14 mouse cellular contexts compared by ENCODE assay signal in the genomic region with DNA sequence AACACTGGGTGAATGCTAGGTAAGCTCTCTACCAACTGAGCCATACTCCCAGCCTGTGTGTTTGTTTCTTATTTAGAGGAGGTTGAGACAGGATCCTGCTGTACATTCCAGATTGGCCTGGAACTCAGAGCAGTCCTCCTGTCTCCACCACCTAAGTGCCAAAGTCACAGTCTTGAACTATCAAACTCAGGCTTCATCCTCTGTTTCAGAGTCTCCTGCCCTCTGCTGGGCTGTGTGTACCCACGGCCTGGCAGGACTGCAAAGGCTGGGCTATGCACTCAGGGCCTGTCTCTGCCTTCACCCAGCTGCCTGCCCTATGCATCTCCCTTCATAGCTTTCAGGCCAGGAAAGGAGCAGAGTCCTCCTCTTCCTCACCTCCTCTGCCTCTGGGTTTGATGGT. TPM values are rescaled to one million over a fixed set of nuclear protein-coding genes. Genes with fewer than 3 reads are reported as not detected.
DNase-seq lines count a peak whose midpoint lies in the region; ATAC-seq and TF ChIP-seq lines count a peak whose summit lies in the region.
"Had no signal": no experiment of that assay in that cellular context is flagged by ENCODE, and none has a peak within 500 bp of the region (broad histone marks: within the 10 kb centered on the region; RNA-seq: fewer than 3 reads in every experiment).

No protein-coding gene starts in this region.

- TF ChIP-seq CTCF in heart, adult 2 months (IDR thresholded peaks at IDR 0.05): peak; percentile 28
- TF ChIP-seq CTCF in lung, postnatal 0 days (IDR thresholded peaks at IDR 0.05): peak; percentile 34; the same call in 1 of the 2 replicates
- no peak for TF ChIP-seq CTCF in Patski (IDR thresholded peaks at IDR 0.05)
- TF ChIP-seq CTCF in liver, postnatal 0 days (IDR thresholded peaks at IDR 0.05; ENCODE audit: low read depth): peak; percentile 26; the same call in 1 of the 2 replicates

- in situ Hi-C loops in Patski (cut with MboI; ENCODE audit: low pct_unique_long_range_greater_than_20kb): no loop called here

- TF ChIP-seq POLR2A in heart, adult 2 months (IDR thresholded peaks at IDR 0.05; ENCODE audit: insufficient read depth, low read depth, low read length): no peak

- no peak for ATAC-seq in lung, postnatal 0 days
- ATAC-seq in Patski: peak; percentile 3
- ATAC-seq in liver, postnatal 0 days: no peak
- ATAC-seq in hindbrain, embryonic 11.5 days (ENCODE audit: low FRiP score): no peak

- H3K9me3 ChIP-seq in lung, postnatal 0 days (ENCODE audit: low read length): no peaks in the 10 kb centered on the region
- no peaks in the 10 kb centered on the region for H3K9me3 ChIP-seq in liver, postnatal 0 days (ENCODE audit: low read length)
- no peaks in the 10 kb centered on the region for H3K9me3 ChIP-seq in hindbrain, embryonic 11.5 days (ENCODE audit: control insufficient read depth, low read length)
- H3K9me3 ChIP-seq: G1E; neural tube, embryonic 12.5 days had no signal

- TF ChIP-seq EP300 in heart, adult 2 months (IDR thresholded peaks at IDR 0.05; ENCODE audit: insufficient read depth, low read depth, low read length): no peak
- TF ChIP-seq EP300 in lung, postnatal 0 days (IDR thresholded peaks at IDR 0.05): no peak
- no peak for TF ChIP-seq EP300 in liver, postnatal 0 days (IDR thresholded peaks at IDR 0.05; ENCODE audit: low read depth)

- POLR2A ChIA-PET in Patski (lab: Charles Lee): no interaction called here

- no peaks in the 10 kb centered on the region for H3K27me3 ChIP-seq in heart, adult 2 months (ENCODE audit: control insufficient read depth, insufficient read depth, low read length)
- peaks cover 17% of the 10 kb centered on the region for H3K27me3 ChIP-seq in lung, postnatal 0 days (replicated peaks; ENCODE audit: insufficient read depth, low read length)
- peaks cover 63% of the 10 kb centered on the region for H3K27me3 ChIP-seq in Patski
- H3K27me3 ChIP-seq in liver, postnatal 0 days (ENCODE audit: insufficient read depth, low read length): peaks cover 47% of the 10 kb centered on the region
- H3K27me3 ChIP-seq in hindbrain, embryonic 11.5 days (ENCODE audit: control insufficient read depth, insufficient read depth, low read length): no peaks in the 10 kb centered on the region
- H3K27me3 ChIP-seq: neural tube, embryonic 12.5 days had no signal

- no peaks in the 10 kb centered on the region for H3K4me1 ChIP-seq in heart, adult 2 months (ENCODE audit: control insufficient read depth, insufficient read depth, low read length)
- H3K4me1 ChIP-seq in lung, postnatal 0 days (ENCODE audit: insufficient read depth, low read depth, low read length): no peaks in the 10 kb centered on the region
- no peaks in the 10 kb centered on the region for H3K4me1 ChIP-seq in liver, postnatal 0 days (ENCODE audit: insufficient read depth)
- peaks cover 4% of the 10 kb centered on the region for H3K4me1 ChIP-seq in hindbrain, embryonic 11.5 days (replicated peaks; ENCODE audit: control insufficient read depth, insufficient read depth, low read length)

- no peak overlapping the region for H3K4me2 ChIP-seq in lung, postnatal 0 days (replicated peaks; ENCODE audit: low read depth, low read length)
- H3K4me2 ChIP-seq in liver, postnatal 0 days (ENCODE audit: low read depth, low read length): no peak overlapping the region
- no peak overlapping the region for H3K4me2 ChIP-seq in hindbrain, embryonic 11.5 days (replicated peaks; ENCODE audit: low read depth, low read length)
- H3K4me2 ChIP-seq: neural tube, embryonic 12.5 days had no signal

- DNase-seq in heart, adult 2 months: no peak
- DNase-seq in heart, adult 11 months: no peak
- no peak for DNase-seq in lung, postnatal 0 days (ENCODE audit: low spot score)
- DNase-seq in lung, postnatal 14 days: no peak
- no peak for DNase-seq in Patski (ENCODE audit: low read depth, low spot score)
- DNase-seq in liver, postnatal 0 days: no peak
- DNase-seq in right cerebral cortex, adult 2 months (ENCODE audit: low spot score in 2 of 2): no peak
- no peak for DNase-seq in hindbrain, embryonic 11.5 days (ENCODE audit: low spot score)
- DNase-seq: adrenal gland, adult 2 months; right cerebral cortex, postnatal 25 days had no signal

- CTCF ChIA-PET in Patski (lab: Charles Lee): no interaction called here

- H3K9ac ChIP-seq in heart, adult 2 months (ENCODE audit: low read depth, low read length): no peak overlapping the region
- H3K9ac ChIP-seq in lung, postnatal 0 days (replicated peaks; ENCODE audit: low read depth): no peak overlapping the region
- H3K9ac ChIP-seq in liver, postnatal 0 days (replicated peaks): no peak overlapping the region
- no peak overlapping the region for H3K9ac ChIP-seq in hindbrain, embryonic 11.5 days (ENCODE audit: low read depth, low read length)
- H3K9ac ChIP-seq: neural tube, embryonic 12.5 days had no signal

- no peak overlapping the region for H3K4me3 ChIP-seq in heart, adult 2 months
- no peak overlapping the region for H3K4me3 ChIP-seq in lung, postnatal 0 days (ENCODE audit: low read depth, low read length)
- no peak overlapping the region for H3K4me3 ChIP-seq in liver, postnatal 0 days (ENCODE audit: low read depth, low read length)
- no peak overlapping the region for H3K4me3 ChIP-seq in hindbrain, embryonic 11.5 days (ENCODE audit: low read depth, low read length)
- H3K4me3 ChIP-seq: neural tube, embryonic 12.5 days had no signal

- no peak overlapping the region for H3K27ac ChIP-seq in heart, adult 2 months
- H3K27ac ChIP-seq in lung, postnatal 0 days (ENCODE audit: low read length): no peak overlapping the region
- H3K27ac ChIP-seq in liver, postnatal 0 days (ENCODE audit: low read depth): no peak overlapping the region
- no peak overlapping the region for H3K27ac ChIP-seq in hindbrain, embryonic 11.5 days (ENCODE audit: low read depth, low read length)
- H3K27ac ChIP-seq: neural tube, embryonic 12.5 days had no signal

- 21% methylated on average over 1 of the region's 1 CpGs for WGBS in heart, adult 2 months
- 10% methylated on average over 1 of the region's 1 CpGs for WGBS in lung, postnatal 0 days
- WGBS in liver, postnatal 0 days (ENCODE audit: insufficient replicate concordance): 17% methylated on average over 1 of the region's 1 CpGs
- WGBS in hindbrain, embryonic 11.5 days: 24% methylated on average over 1 of the region's 1 CpGs

- no peaks in the 10 kb centered on the region for H3K79me2 ChIP-seq in heart, adult 2 months (replicated peaks; ENCODE audit: control insufficient read depth, insufficient read depth, low read length)

- H3K36me3 ChIP-seq in heart, adult 2 months (ENCODE audit: control insufficient read depth, insufficient read depth, low read length): no peaks in the 10 kb centered on the region
- H3K36me3 ChIP-seq in lung, postnatal 0 days (ENCODE audit: insufficient read depth, low read length): no peaks in the 10 kb centered on the region
- H3K36me3 ChIP-seq in liver, postnatal 0 days (replicated peaks; ENCODE audit: insufficient read depth, low read length): no peaks in the 10 kb centered on the region
- no peaks in the 10 kb centered on the region for H3K36me3 ChIP-seq in hindbrain, embryonic 11.5 days (ENCODE audit: control insufficient read depth, insufficient read depth, low read length)
- H3K36me3 ChIP-seq: G1E had no signal

- intact Hi-C loops in heart, adult 2 months (cut with DNase I): no loop called here

RNA-seq across cellular contexts. Expression of gene Lrrc4b, which starts 7.4 kb away (rescaled TPM):
- total RNA-seq in heart, adult 2 months (2021): 10 to 100 TPM; 30.1 to 34.1 TPM
- polyA plus RNA-seq in heart, adult 2 months (2012; rRNA removed): 33.2 and 36.2 TPM in 2 replicates
- 0.51 and 0.76 TPM in 2 replicates for polyA plus RNA-seq in lung, postnatal 0 days (2015; fragmentation: Nextera tagmentation; extraction: Ambion mirVana)
- 0.03 TPM for polyA plus RNA-seq in Patski (2021)
- polyA plus RNA-seq in liver, postnatal 0 days (2015; fragmentation: Nextera tagmentation; extraction: Ambion mirVana): not detected in 2 replicates
- polyA plus RNA-seq in hindbrain, embryonic 11.5 days (2014; fragmentation: Nextera tagmentation; extraction: Ambion mirVana): 9.1 and 11.4 TPM in 2 replicates
- total RNA-seq: common myeloid progenitor, adult 5-6 weeks; hematopoietic stem cell, adult 5-6 weeks had no signal
- polyA plus RNA-seq: G1E had no signal

RNA-seq across cellular contexts. Expression of gene Aspdh, which starts 28.9 kb away (rescaled TPM):
- total RNA-seq in heart, adult 2 months (2021): 1 to 10 TPM; 1.3 to 1.5 TPM
- polyA plus RNA-seq in heart, adult 2 months (2012; rRNA removed): 2.4 and 2.6 TPM in 2 replicates
- polyA plus RNA-seq in lung, postnatal 0 days (2015; fragmentation: Nextera tagmentation; extraction: Ambion mirVana): not detected in 2 replicates
- polyA plus RNA-seq in Patski (2021): not detected
- 38.9 and 44.3 TPM in 2 replicates for polyA plus RNA-seq in liver, postnatal 0 days (2015; fragmentation: Nextera tagmentation; extraction: Ambion mirVana)
- 1.2 and 2.1 TPM in 2 replicates for polyA plus RNA-seq in hindbrain, embryonic 11.5 days (2014; fragmentation: Nextera tagmentation; extraction: Ambion mirVana)
- total RNA-seq: common myeloid progenitor, adult 5-6 weeks; G1E; hematopoietic stem cell, adult 5-6 weeks had no signal
- polyA plus RNA-seq: G1E had no signal

RNA-seq across cellular contexts. Expression of gene Josd2, which starts 31.5 kb away (rescaled TPM):
- total RNA-seq in heart, adult 2 months (2021): 100 to 1,000 TPM; 139 to 147 TPM
- polyA plus RNA-seq in heart, adult 2 months (2012; rRNA removed): 211 and 242 TPM in 2 replicates
- polyA plus RNA-seq in lung, postnatal 0 days (2015; fragmentation: Nextera tagmentation; extraction: Ambion mirVana): 93.7 and 110 TPM in 2 replicates
- polyA plus RNA-seq in Patski (2021): 70.4 TPM
- 59.7 and 63.1 TPM in 2 replicates for polyA plus RNA-seq in liver, postnatal 0 days (2015; fragmentation: Nextera tagmentation; extraction: Ambion mirVana)
- polyA plus RNA-seq in hindbrain, embryonic 11.5 days (2014; fragmentation: Nextera tagmentation; extraction: Ambion mirVana): 57.3 and 59.1 TPM in 2 replicates

RNA-seq across cellular contexts. Expression of gene 1700008O03Rik, which starts 50.6 kb away (rescaled TPM):
- under 1 TPM; 0.21 to 0.25 TPM for total RNA-seq in heart, adult 2 months (2021)
- polyA plus RNA-seq in heart, adult 2 months (2012; rRNA removed): 0.12 and 0.47 TPM in 2 replicates
- 0.87 and 1.2 TPM in 2 replicates for polyA plus RNA-seq in lung, postnatal 0 days (2015; fragmentation: Nextera tagmentation; extraction: Ambion mirVana)
- 0.98 TPM for polyA plus RNA-seq in Patski (2021)
- polyA plus RNA-seq in liver, postnatal 0 days (2015; fragmentation: Nextera tagmentation; extraction: Ambion mirVana): 0.15 and 0.18 TPM in 2 replicates
- 1.3 and 1.4 TPM in 2 replicates for polyA plus RNA-seq in hindbrain, embryonic 11.5 days (2014; fragmentation: Nextera tagmentation; extraction: Ambion mirVana)

RNA-seq across cellular contexts. Expression of gene Syt3, which starts 52.4 kb away (rescaled TPM):
- 1 to 10 TPM; 1.4 to 2.5 TPM for total RNA-seq in heart, adult 2 months (2021)
- 3.1 and 3.2 TPM in 2 replicates for polyA plus RNA-seq in heart, adult 2 months (2012; rRNA removed)
- polyA plus RNA-seq in lung, postnatal 0 days (2015; fragmentation: Nextera tagmentation; extraction: Ambion mirVana): 0.85 and 1.4 TPM in 2 replicates
- 6.4 TPM for polyA plus RNA-seq in Patski (2021)
- 0.04 TPM in 1 of 2 replicates, not detected in the other for polyA plus RNA-seq in liver, postnatal 0 days (2015; fragmentation: Nextera tagmentation; extraction: Ambion mirVana)
- 2.4 and 3.5 TPM in 2 replicates for polyA plus RNA-seq in hindbrain, embryonic 11.5 days (2014; fragmentation: Nextera tagmentation; extraction: Ambion mirVana)
- total RNA-seq: G1E had no signal

Comparison
In these comparisons a context has a peak if more than half of its experiments do, and no peak if none do; other contexts are left out.
1. RNA of gene Aspdh, which starts 28.9 kb away (polyA plus RNA-seq): 38.9 to 44.3 TPM in liver, postnatal 0 days; 2.4 to 2.6 TPM in heart, adult 2 months, 1.2 to 2.1 TPM in hindbrain, embryonic 11.5 days, not detected in lung, postnatal 0 days and not detected in Patski (single experiment); every median in the first group is over 10 times any median in the second.